ENCODE assay signal across 16 mouse cellular contexts in the genomic region with DNA sequence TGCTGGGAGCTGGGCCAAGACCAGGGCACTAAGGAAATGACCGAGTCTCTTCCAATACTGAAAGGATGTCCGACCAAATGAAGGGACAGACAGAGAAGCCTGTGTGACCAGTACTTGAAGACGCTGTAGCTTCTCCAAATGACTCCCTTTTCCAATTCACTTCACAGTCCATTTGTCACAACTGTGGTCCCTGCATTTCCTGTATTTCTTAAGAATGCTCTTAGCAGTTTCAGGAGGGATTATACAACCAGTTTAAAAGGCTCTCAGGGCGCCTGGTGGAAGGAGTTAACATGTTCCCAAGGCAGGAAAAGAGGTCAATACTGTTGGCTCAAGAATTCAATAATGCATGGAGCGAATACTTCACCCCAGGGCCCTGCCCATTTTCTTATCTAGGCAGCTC. TPM values are rescaled to one million over a fixed set of nuclear protein-coding genes. Genes with fewer than 3 reads are reported as not detected.
DNase-seq lines count a peak whose midpoint lies in the region; ATAC-seq lines count a peak whose summit lies in the region.
"Had no signal": no experiment of that assay in that cellular context is flagged by ENCODE, and none has a peak within 500 bp of the region (broad histone marks: within the 10 kb centered on the region; RNA-seq: fewer than 3 reads in every experiment).

No protein-coding gene starts in this region.

- H3K4me1 ChIP-seq in lung, embryonic 16.5 days (replicated peaks; ENCODE audit: control insufficient read depth, insufficient read depth, low read length): peaks cover 32% of the 10 kb centered on the region
- H3K4me1 ChIP-seq in liver, embryonic 13.5 days (replicated peaks): peaks cover 99% of the 10 kb centered on the region
- H3K4me1 ChIP-seq in stomach, embryonic 15.5 days: peaks cover 26% of the 10 kb centered on the region
- H3K4me1 ChIP-seq: forebrain, embryonic 15.5 days had no signal

- ATAC-seq in lung, embryonic 16.5 days (ENCODE audit: low read depth): peak; percentile 39
- ATAC-seq in liver, embryonic 13.5 days (ENCODE audit: low read depth): no peak
- no peak for ATAC-seq in stomach, embryonic 15.5 days (ENCODE audit: insufficient read depth, low FRiP score, low read depth)
- ATAC-seq: CD4-positive, CD25-positive, alpha-beta regulatory T cell, adult 4 months; forebrain, embryonic 15.5 days had no signal

- H3K27me3 ChIP-seq in lung, embryonic 16.5 days (ENCODE audit: control insufficient read depth, insufficient read depth, low read depth, low read length): peaks cover 3% of the 10 kb centered on the region; the same call in 1 of the 2 replicates
- peaks cover 21% of the 10 kb centered on the region for H3K27me3 ChIP-seq in liver, embryonic 13.5 days
- no peaks in the 10 kb centered on the region; the same call in 1 of the 2 replicates for H3K27me3 ChIP-seq in stomach, embryonic 15.5 days (replicated peaks)

- peak; percentile 30 for DNase-seq in kidney, adult 18-20 months
- no peak for DNase-seq in kidney, adult 8-10 months
- no peak for DNase-seq in lung, postnatal 4 days
- DNase-seq in liver, embryonic 13.5 days: no peak
- DNase-seq in right cerebral cortex, postnatal 10 days (ENCODE audit: low spot score in 2 of 2): no peak
- DNase-seq in gastrocnemius, postnatal 10 days: no peak
- DNase-seq: left cerebral cortex, postnatal 4 days; thymus, postnatal 14 days had no signal

- H3K4me3 ChIP-seq in lung, embryonic 16.5 days (ENCODE audit: low read length): no peak overlapping the region
- H3K4me3 ChIP-seq in liver, embryonic 13.5 days (replicated peaks): peak overlapping the region; percentile 45
- 0 out of 2 replicates have a peak overlapping the region, but pooled peaks have one; percentile 8 for H3K4me3 ChIP-seq in stomach, embryonic 15.5 days (replicated peaks)
- H3K4me3 ChIP-seq: forebrain, embryonic 15.5 days; heart, embryonic 10.5 days; hindbrain, embryonic 12.5 days; megakaryocyte, embryonic 14.5 days; neural tube, embryonic 13.5 days had no signal

- no peaks in the 10 kb centered on the region for H3K9me3 ChIP-seq in lung, embryonic 16.5 days (ENCODE audit: control insufficient read depth, low read length)
- no peaks in the 10 kb centered on the region for H3K9me3 ChIP-seq in liver, embryonic 13.5 days (replicated peaks)
- no peaks in the 10 kb centered on the region for H3K9me3 ChIP-seq in stomach, embryonic 15.5 days
- H3K9me3 ChIP-seq: forebrain, embryonic 15.5 days; heart, embryonic 10.5 days; hindbrain, embryonic 12.5 days; neural tube, embryonic 13.5 days had no signal

- no peaks in the 10 kb centered on the region for H3K36me3 ChIP-seq in lung, embryonic 16.5 days (ENCODE audit: control insufficient read depth, insufficient read depth, low read length)
- peaks cover 69% of the 10 kb centered on the region for H3K36me3 ChIP-seq in liver, embryonic 13.5 days
- no peaks in the 10 kb centered on the region; the same call in 1 of the 2 replicates for H3K36me3 ChIP-seq in stomach, embryonic 15.5 days
- H3K36me3 ChIP-seq: forebrain, embryonic 15.5 days; heart, embryonic 10.5 days; hindbrain, embryonic 12.5 days had no signal

- H3K4me2 ChIP-seq in lung, embryonic 16.5 days (ENCODE audit: low read depth, low read length): no peak overlapping the region
- peak overlapping the region; percentile 97 for H3K4me2 ChIP-seq in liver, embryonic 13.5 days
- peak overlapping the region; percentile 41 for H3K4me2 ChIP-seq in stomach, embryonic 15.5 days
- H3K4me2 ChIP-seq: forebrain, embryonic 15.5 days; hindbrain, embryonic 12.5 days; neural tube, embryonic 13.5 days had no signal

- H3K27ac ChIP-seq in lung, embryonic 16.5 days (ENCODE audit: low read length): peak overlapping the region; percentile 48
- H3K27ac ChIP-seq in liver, embryonic 13.5 days: peak overlapping the region; percentile 99
- peak overlapping the region; percentile 72 for H3K27ac ChIP-seq in stomach, embryonic 15.5 days
- H3K27ac ChIP-seq: forebrain, embryonic 15.5 days; hindbrain, embryonic 12.5 days; neural tube, embryonic 13.5 days had no signal

- 11% methylated on average over 5 of the region's 5 CpGs for WGBS in lung, embryonic 16.5 days
- 59% methylated on average over 5 of the region's 5 CpGs for WGBS in liver, embryonic 13.5 days (ENCODE audit: insufficient replicate concordance)
- 23% methylated on average over 5 of the region's 5 CpGs for WGBS in stomach, embryonic 15.5 days

- no peak overlapping the region for H3K9ac ChIP-seq in lung, embryonic 16.5 days (ENCODE audit: low read length)
- peak overlapping the region; percentile 72 for H3K9ac ChIP-seq in liver, embryonic 13.5 days
- H3K9ac ChIP-seq in stomach, embryonic 15.5 days: no peak overlapping the region
- H3K9ac ChIP-seq: forebrain, embryonic 15.5 days; hindbrain, embryonic 12.5 days; neural tube, embryonic 13.5 days had no signal

RNA-seq across cellular contexts. Expression of gene Fhdc1, which starts 7.3 kb away (rescaled TPM):
- polyA plus RNA-seq in lung, embryonic 16.5 days (2015; fragmentation: Nextera tagmentation; extraction: Ambion mirVana): 14.5 and 15.5 TPM in 2 replicates
- 30.2 and 30.9 TPM in 2 replicates for polyA plus RNA-seq in liver, embryonic 13.5 days (2015; fragmentation: Nextera tagmentation; extraction: Ambion mirVana)
- polyA plus RNA-seq in stomach, embryonic 15.5 days (2015; fragmentation: Nextera tagmentation; extraction: Ambion mirVana): 11.1 and 13.6 TPM in 2 replicates
- 1 to 10 TPM in 1 of 2 experiments, under 1 TPM in 1; 0.82 to 2.1 TPM for total RNA-seq in gastrocnemius, postnatal 10 days (2021)

Comparison
In these comparisons a context has a peak if more than half of its experiments do, and no peak if none do; other contexts are left out.
1. H3K27ac ChIP-seq: peak in every context shown above with its lines; median percentile 99 in liver, embryonic 13.5 days; 72 in stomach, embryonic 15.5 days; 48 in lung, embryonic 16.5 days.